Mouse (Mus musculus): ENCODE data around the gene Camk1d. TPM values are rescaled to one million over a fixed set of nuclear protein-coding genes. Genes with fewer than 3 reads are reported as not detected.

The Camk1d gene
- polyA plus RNA-seq, 1 experiment from 2014 or later: 0.84 TPM

DNA sequence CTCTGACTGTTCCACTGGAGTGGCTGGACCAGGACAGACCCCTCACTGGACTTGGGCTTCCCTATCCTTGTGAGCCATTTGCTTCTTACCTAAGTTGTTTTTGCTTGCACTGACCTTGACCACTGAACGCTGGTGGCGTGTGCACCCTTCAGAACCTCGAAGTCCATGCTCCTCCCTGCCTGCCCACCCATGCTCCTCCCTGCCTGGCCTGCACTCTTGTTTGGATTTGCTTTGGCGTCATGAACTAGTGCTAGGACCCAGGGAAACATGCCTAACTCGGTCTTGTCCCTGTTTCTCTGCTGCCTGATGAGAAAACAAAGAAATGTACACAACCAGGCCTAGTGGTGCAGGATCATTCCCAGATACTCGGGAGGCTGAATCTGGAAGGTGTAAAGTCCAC lies 40.5 kb downstream of the Camk1d start:
- H3K36me3 ChIP-seq: no peaks in the 10 kb centered on the region
- H3K27ac ChIP-seq: no peak overlapping the region
- DNase-seq (ENCODE audit: low spot score): no peak
- no peaks in the 10 kb centered on the region for H3K9me3 ChIP-seq (replicated peaks)
- WGBS: 86% methylated on average over 6 of the region's 6 CpGs
- peaks cover 18% of the 10 kb centered on the region for H3K4me1 ChIP-seq
- no peak overlapping the region for H3K4me3 ChIP-seq
- H3K27me3 ChIP-seq (ENCODE audit: low read depth, poor library complexity, severe bottlenecking): no peaks in the 10 kb centered on the region; the same call in 1 of the 2 replicates

- 90% methylated on average over 7 of the region's 7 CpGs for WGBS
- H3K36me3 ChIP-seq: no peaks in the 10 kb centered on the region
- H3K4me1 ChIP-seq: peaks cover 18% of the 10 kb centered on the region
- H3K4me3 ChIP-seq: no peak overlapping the region
- no peak overlapping the region for H3K27ac ChIP-seq
- no peaks in the 10 kb centered on the region for H3K9me3 ChIP-seq (replicated peaks)
- no peak for DNase-seq (ENCODE audit: low spot score)
- no peaks in the 10 kb centered on the region; the same call in 1 of the 2 replicates for H3K27me3 ChIP-seq (ENCODE audit: low read depth, poor library complexity, severe bottlenecking)
These were observed 41.3 kb downstream of the Camk1d start for GRCm38 (mm10) chr2:5672906-5673589.

DNA sequence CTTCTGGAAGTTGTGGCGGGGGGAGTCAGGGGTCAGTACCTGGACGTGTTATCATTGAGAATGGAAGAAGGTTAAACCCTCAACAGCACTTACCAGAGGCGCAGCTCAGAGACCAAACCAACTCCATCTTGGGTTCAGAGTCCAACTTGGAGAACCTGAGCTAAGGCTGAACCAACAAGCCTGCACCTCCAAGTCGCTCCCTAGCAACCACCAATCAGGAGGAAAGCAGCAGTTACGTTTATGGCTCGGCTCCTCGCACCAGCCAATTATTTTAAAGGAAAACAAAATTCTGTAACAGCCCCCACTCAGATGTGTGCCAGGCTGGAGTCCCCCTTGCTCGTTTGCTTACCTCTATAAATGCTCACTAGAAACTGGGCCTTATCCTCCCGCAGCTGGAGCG lies 44.2 kb downstream of the Camk1d start:
- no peaks in the 10 kb centered on the region for H3K36me3 ChIP-seq
- no peaks in the 10 kb centered on the region for H3K9me3 ChIP-seq (replicated peaks)
- no peak overlapping the region for H3K27ac ChIP-seq
- H3K27me3 ChIP-seq (ENCODE audit: low read depth, poor library complexity, severe bottlenecking): no peaks in the 10 kb centered on the region; the same call in 1 of the 2 replicates
- no peak for DNase-seq (ENCODE audit: low spot score)
- H3K4me3 ChIP-seq: no peak overlapping the region
- no peaks in the 10 kb centered on the region for H3K4me1 ChIP-seq
- WGBS: 86% methylated on average over 10 of the region's 10 CpGs

DNA sequence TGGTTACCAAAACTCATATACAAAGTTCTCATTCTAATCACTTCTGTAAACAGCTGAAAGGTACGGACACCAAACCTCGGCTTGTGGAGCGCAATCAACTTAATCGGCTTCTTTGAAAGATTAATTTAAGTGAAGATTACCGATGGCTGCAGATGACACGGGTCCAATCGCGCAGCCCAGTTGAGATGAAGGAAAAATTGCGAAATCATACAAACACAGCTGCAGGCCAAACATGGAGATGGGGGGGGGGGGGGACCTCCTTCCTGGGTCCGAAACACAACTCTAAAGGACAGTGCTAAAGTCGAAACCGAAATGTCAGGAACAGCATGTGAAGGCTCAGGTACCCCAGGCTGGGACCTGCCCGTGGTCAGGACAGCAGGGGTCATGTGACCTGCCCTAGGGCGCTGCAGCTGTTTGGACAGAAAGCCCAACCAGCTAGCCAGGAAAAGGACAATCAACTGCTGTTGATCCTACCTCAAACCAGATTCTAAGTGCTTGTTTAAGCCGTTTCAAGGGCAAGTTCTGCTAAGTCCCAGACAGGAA lies 44.7 kb downstream of the Camk1d start:
- WGBS: 91% methylated on average over 15 of the region's 15 CpGs
- no peaks in the 10 kb centered on the region for H3K36me3 ChIP-seq
- H3K4me3 ChIP-seq: no peak overlapping the region

GRCm38 (mm10) chr2:5668940-5669339 lies 45.4 kb downstream of the Camk1d start:
- no peaks in the 10 kb centered on the region for H3K9me3 ChIP-seq (replicated peaks)
- H3K4me1 ChIP-seq: no peaks in the 10 kb centered on the region
- H3K4me3 ChIP-seq: no peak overlapping the region
- DNase-seq (ENCODE audit: low spot score): no peak
- H3K27me3 ChIP-seq (ENCODE audit: low read depth, poor library complexity, severe bottlenecking): no peaks in the 10 kb centered on the region
- H3K36me3 ChIP-seq: no peaks in the 10 kb centered on the region
- 93% methylated on average over 4 of the region's 4 CpGs for WGBS
- H3K27ac ChIP-seq: no peak overlapping the region

More for the DNA sequence above, 44.7 kb downstream of the Camk1d start:
- Histone ChIP-seq H3K27me3 (ENCODE audit: low read depth, poor library complexity, severe bottlenecking) (no peaks in the 10 kb centered on the region; the same call in 1 of the 2 replicates), H3K9me3 (replicated peaks) (no peaks in the 10 kb centered on the region), H3K4me1 (no peaks in the 10 kb centered on the region), H3K27ac (no peak overlapping the region)
- DNase-seq (ENCODE audit: low spot score): no peak

GRCm38 (mm10) chr2:5663499-5663898 lies 50.8 kb downstream of the Camk1d start:
- no peak overlapping the region for H3K4me3 ChIP-seq
- H3K36me3 ChIP-seq: no peaks in the 10 kb centered on the region
- no peak for DNase-seq (ENCODE audit: low spot score)
- WGBS: 94% methylated on average over 9 of the region's 9 CpGs
- H3K27me3 ChIP-seq (ENCODE audit: low read depth, poor library complexity, severe bottlenecking): no peaks in the 10 kb centered on the region
- H3K4me1 ChIP-seq: no peaks in the 10 kb centered on the region
- no peak overlapping the region for H3K27ac ChIP-seq
- H3K9me3 ChIP-seq (replicated peaks): no peaks in the 10 kb centered on the region

DNA sequence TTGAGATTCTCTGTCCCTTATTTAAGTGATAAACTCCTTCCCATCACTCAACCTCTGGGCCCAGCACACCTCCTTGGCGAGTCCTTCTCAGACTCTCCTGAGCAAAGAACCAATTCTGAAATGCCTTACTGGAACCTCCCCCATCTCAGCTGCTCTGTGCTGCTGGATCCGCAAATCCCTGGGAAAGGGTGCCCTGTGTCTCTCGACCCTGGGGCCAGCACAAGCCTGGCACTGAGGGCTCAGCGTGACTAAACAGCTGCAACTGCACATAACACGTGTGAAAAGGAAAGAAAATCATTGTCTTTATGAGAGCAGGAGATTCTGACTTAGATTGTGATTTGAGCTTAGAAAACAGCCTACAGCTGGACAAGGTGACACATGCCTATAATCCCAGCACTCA lies 52.4 kb downstream of the Camk1d start:
- Histone ChIP-seq H3K27me3 (ENCODE audit: low read depth, poor library complexity, severe bottlenecking) (no peaks in the 10 kb centered on the region), H3K4me1 (no peaks in the 10 kb centered on the region), H3K27ac (no peak overlapping the region), H3K9me3 (replicated peaks) (no peaks in the 10 kb centered on the region), H3K36me3 (no peaks in the 10 kb centered on the region), H3K4me3 (no peak overlapping the region)
- WGBS: 79% methylated on average over 5 of the region's 5 CpGs
- no peak for DNase-seq (ENCODE audit: low spot score)

- H3K9me3 ChIP-seq (replicated peaks): no peaks in the 10 kb centered on the region
- no peak overlapping the region for H3K27ac ChIP-seq
- DNase-seq (ENCODE audit: low spot score): no peak
- peaks cover 7% of the 10 kb centered on the region; the same call in 1 of the 2 replicates for H3K4me1 ChIP-seq
- H3K36me3 ChIP-seq: no peaks in the 10 kb centered on the region
- H3K27me3 ChIP-seq (ENCODE audit: low read depth, poor library complexity, severe bottlenecking): no peaks in the 10 kb centered on the region
- 89% methylated on average over 3 of the region's 3 CpGs for WGBS
- no peak overlapping the region for H3K4me3 ChIP-seq
These were observed 56.3 kb downstream of the Camk1d start for GRCm38 (mm10) chr2:5658000-5658399.

DNA sequence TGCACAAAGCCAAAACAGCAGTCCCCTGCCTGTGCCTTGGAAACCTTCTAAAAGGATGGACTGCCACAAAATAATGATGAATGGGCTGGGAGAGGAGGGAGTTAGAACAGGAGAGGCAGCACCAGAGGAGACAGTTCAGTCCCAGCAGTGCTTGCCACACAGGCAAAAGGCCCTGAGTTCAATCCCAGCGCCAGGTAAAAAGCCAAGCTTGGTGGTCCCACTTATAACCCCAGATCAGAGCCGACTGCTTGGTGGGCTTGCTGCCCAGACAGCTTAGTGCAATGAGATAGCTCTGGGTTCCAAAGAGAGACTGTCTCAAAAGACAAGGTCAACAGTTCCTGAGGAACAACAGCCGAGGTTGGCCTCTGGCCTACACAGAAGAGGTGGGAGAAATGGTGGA lies 58.0 kb downstream of the Camk1d start:
- 83% methylated on average over 3 of the region's 3 CpGs for WGBS
- H3K4me3 ChIP-seq: no peak overlapping the region

GRCm38 (mm10) chr2:5652071-5652470 lies 62.2 kb downstream of the Camk1d start:
- Histone ChIP-seq H3K4me1 (peaks cover 7% of the 10 kb centered on the region; the same call in 1 of the 2 replicates), H3K4me3 (no peak overlapping the region), H3K9me3 (replicated peaks) (no peaks in the 10 kb centered on the region), H3K27ac (no peak overlapping the region), H3K27me3 (ENCODE audit: low read depth, poor library complexity, severe bottlenecking) (no peaks in the 10 kb centered on the region), H3K36me3 (no peaks in the 10 kb centered on the region)
- no peak for DNase-seq (ENCODE audit: low spot score)
- 96% methylated on average over 6 of the region's 6 CpGs for WGBS

More for the DNA sequence above, 58.0 kb downstream of the Camk1d start:
- Histone ChIP-seq H3K27ac (no peak overlapping the region), H3K4me1 (peaks cover 7% of the 10 kb centered on the region; the same call in 1 of the 2 replicates), H3K9me3 (replicated peaks) (no peaks in the 10 kb centered on the region), H3K36me3 (no peaks in the 10 kb centered on the region), H3K27me3 (ENCODE audit: low read depth, poor library complexity, severe bottlenecking) (no peaks in the 10 kb centered on the region)
- no peak for DNase-seq (ENCODE audit: low spot score)

- H3K4me3 ChIP-seq: no peak overlapping the region
- H3K27me3 ChIP-seq (ENCODE audit: low read depth, poor library complexity, severe bottlenecking): no peaks in the 10 kb centered on the region
- DNase-seq (ENCODE audit: low spot score): no peak
- H3K36me3 ChIP-seq: no peaks in the 10 kb centered on the region
- H3K9me3 ChIP-seq (replicated peaks): no peaks in the 10 kb centered on the region
- 81% methylated on average over 10 of the region's 10 CpGs for WGBS
- no peak overlapping the region for H3K27ac ChIP-seq
- H3K4me1 ChIP-seq: peaks cover 7% of the 10 kb centered on the region; the same call in 1 of the 2 replicates
These were observed 62.9 kb downstream of the Camk1d start for GRCm38 (mm10) chr2:5651285-5651870.

DNA sequence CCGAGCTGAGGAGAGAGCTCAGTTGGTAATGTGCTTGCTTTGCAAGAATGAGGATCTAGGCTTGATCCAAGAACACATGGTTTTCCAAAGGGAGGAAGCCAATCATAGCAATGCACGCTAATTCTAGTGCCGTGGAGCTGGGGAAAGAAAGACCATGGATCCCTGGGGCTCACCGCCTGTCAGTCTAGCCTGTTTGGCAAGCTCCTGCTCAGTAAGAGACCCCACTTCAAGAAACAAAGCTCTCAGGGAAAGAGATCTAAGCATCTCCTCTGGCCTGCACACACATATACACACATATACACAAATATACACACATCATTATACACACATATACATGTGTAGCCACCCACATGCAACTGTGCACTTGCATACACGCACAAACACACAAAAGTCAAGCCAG lies 65.1 kb downstream of the Camk1d start:
- no peak for DNase-seq (ENCODE audit: low spot score)
- Histone ChIP-seq H3K4me1 (peaks cover 7% of the 10 kb centered on the region; the same call in 1 of the 2 replicates), H3K27ac (no peak overlapping the region), H3K9me3 (replicated peaks) (no peaks in the 10 kb centered on the region), H3K27me3 (ENCODE audit: low read depth, poor library complexity, severe bottlenecking) (no peaks in the 10 kb centered on the region), H3K36me3 (no peaks in the 10 kb centered on the region), H3K4me3 (no peak overlapping the region)
- WGBS: 87% methylated on average over 5 of the region's 5 CpGs

DNA sequence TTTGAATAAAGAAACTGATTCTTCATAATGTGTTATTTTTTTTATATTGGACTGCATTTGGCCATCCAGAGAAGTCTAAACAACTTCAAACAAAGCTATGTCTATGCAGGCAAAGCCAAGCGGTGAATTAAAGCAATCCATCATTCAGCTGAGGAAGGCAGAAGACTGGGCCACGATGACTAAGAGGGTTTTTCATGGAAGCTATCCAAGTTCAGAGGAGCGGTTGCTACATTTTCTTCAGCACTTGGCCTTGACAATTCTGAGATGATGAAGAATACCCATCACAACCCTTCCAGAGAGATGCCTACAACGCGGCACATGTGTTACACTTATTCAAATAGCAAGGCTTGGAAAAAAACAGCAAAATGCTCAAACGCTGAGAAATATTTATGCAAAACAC lies 65.6 kb downstream of the Camk1d start:
- no peak overlapping the region for H3K4me3 ChIP-seq
- H3K27ac ChIP-seq: no peak overlapping the region
- DNase-seq (ENCODE audit: low spot score): no peak
- no peaks in the 10 kb centered on the region for H3K9me3 ChIP-seq (replicated peaks)
- 88% methylated on average over 6 of the region's 6 CpGs for WGBS
- H3K4me1 ChIP-seq: peaks cover 7% of the 10 kb centered on the region
- H3K36me3 ChIP-seq: no peaks in the 10 kb centered on the region
- no peaks in the 10 kb centered on the region for H3K27me3 ChIP-seq (ENCODE audit: low read depth, poor library complexity, severe bottlenecking)

All from limb, embryonic 10.5 days (tissue).